Mouse (Mus musculus) midbrain, embryonic 16.5 days (tissue): ENCODE results near the gene Baiap2. TPM values are rescaled to one million over a fixed set of nuclear protein-coding genes. Genes with fewer than 3 reads are reported as not detected.

ENCODE experiments used
- ATAC-seq: fragments of 200-750 bp; cut with Nextera tagmentation; 2 replicates; pipeline ENCODE4 v1.8.0; 2017; ENCODE audit warnings: moderate TSS enrichment
- H3K27ac ChIP-seq: fragments of 300-500 bp; sonication (generic); 2 replicates; pipeline ENCODE4 v1.5.1; 2014; ENCODE audit warnings: mild to moderate bottlenecking, low read length, mixed read lengths
- H3K27me3 ChIP-seq: fragments of 300-500 bp; sonication (generic); 2 replicates; pipeline ENCODE4 v1.6.1; 2014; ENCODE audit warnings: low read depth, low read length, mixed read lengths; ENCODE audit not compliant: control insufficient read depth, insufficient read depth
- H3K36me3 ChIP-seq: fragments of 300-500 bp; sonication (generic); 2 replicates; pipeline ENCODE4 v1.6.1; 2014; ENCODE audit warnings: mild to moderate bottlenecking, low read length, moderate library complexity, mixed read lengths; ENCODE audit not compliant: control insufficient read depth, insufficient read depth
- H3K4me1 ChIP-seq: fragments of 300-500 bp; sonication (generic); 2 replicates; pipeline ENCODE4 v1.6.1; 2014; ENCODE audit warnings: mild to moderate bottlenecking, low read length, mixed read lengths; ENCODE audit not compliant: control insufficient read depth, insufficient read depth
- H3K4me2 ChIP-seq: fragments of 300-500 bp; sonication (generic); 2 replicates; pipeline ENCODE4 v1.6.1; 2014; ENCODE audit warnings: mild to moderate bottlenecking, low read length, mixed read lengths
- H3K4me3 ChIP-seq: fragments of 300-500 bp; sonication (generic); 2 replicates; pipeline ENCODE4 v1.5.1; 2014; ENCODE audit warnings: low read depth, mild to moderate bottlenecking, low read length, moderate library complexity, mixed read lengths
- H3K9ac ChIP-seq: fragments of 300-500 bp; sonication (generic); 2 replicates; pipeline ENCODE4 v1.6.1; 2014; ENCODE audit warnings: low read depth, low read length, mixed read lengths
- H3K9me3 ChIP-seq: fragments of 300-500 bp; sonication (generic); replicated peaks from 2 replicates; pipeline ENCODE4 v1.6.1; 2014; ENCODE audit warnings: mild to moderate bottlenecking, low read length, mixed read lengths; ENCODE audit not compliant: control insufficient read depth, poor library complexity, severe bottlenecking
- WGBS: fragments of 180-500 bp; shearing (Covaris S2); extraction: QIAGEN DNeasy Blood & Tissue Kit; methylation state at CpG from one replicate; pipeline ENCODE4 v1.1.7; 2014; 5-methylcytosine and 5-hydroxymethylcytosine counted together
- polyA plus RNA-seq: library from polyadenylated mRNA; unstranded; fragments of >200 nt; fragmentation: Nextera tagmentation; extraction: Ambion mirVana; gene quantifications from 2 replicates; pipeline ENCODE4 v1.2.1, GENCODE M21; 2015

Baiap2 gene
- polyA plus RNA-seq: 14.7 and 15.7 TPM in 2 replicates

DNA sequence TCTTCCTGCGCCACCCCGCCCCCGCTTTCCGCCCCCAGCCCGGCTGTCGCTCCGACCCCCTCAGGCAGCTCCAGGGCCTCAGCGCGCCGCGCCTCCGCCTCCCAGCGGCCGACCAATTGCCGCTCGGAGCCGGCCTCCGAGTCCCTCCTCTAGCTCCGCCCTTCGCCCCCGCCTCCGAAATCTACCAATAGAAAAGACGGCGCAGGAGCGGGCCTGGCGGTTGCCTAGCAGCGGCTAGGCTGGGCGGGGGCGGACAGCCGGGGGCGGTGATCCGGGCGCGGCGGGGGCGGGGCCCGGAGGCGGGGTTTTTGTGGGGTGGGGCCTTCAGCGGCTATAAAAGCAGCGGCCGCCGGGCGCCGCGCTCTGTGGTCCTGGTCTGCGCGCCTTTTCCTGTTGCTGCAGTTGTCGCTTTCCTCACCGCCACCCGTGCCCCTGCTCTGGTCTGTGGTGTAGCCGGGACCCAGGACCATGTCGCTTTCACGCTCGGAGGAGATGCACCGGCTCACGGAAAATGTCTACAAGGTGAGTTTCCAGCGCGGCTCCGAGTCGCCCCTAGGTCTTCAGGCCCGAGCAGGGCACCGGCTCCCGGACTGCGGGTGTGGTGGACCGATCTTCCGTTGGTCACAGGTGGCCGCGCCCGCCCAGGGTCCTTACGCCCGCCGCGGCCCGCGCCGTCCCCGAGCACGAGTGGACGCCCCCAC lies at the start of gene Baiap2:
TSS of gene Baiap2 (plus strand) at position 37 of the 701 bp plus-strand sequence.
- Histone ChIP-seq H3K4me3 (peak within 1 kb of the TSS; percentile 61), H3K27me3 (peaks cover 3% of the 10 kb centered on the region; the same call in 1 of the 2 replicates), H3K27ac (peak within 1 kb of the TSS; percentile 64), H3K4me1 (peaks cover 19% of the 10 kb centered on the region), H3K9ac (peak within 1 kb of the TSS; percentile 78), H3K9me3 (no peaks in the 10 kb centered on the region), H3K36me3 (no peaks in the 10 kb centered on the region), H3K4me2 (peak within 1 kb of the TSS; percentile 93)
- WGBS: under 1% methylated on average over 54 of the region's 79 CpGs
- peak; percentile 95 for ATAC-seq

DNA sequence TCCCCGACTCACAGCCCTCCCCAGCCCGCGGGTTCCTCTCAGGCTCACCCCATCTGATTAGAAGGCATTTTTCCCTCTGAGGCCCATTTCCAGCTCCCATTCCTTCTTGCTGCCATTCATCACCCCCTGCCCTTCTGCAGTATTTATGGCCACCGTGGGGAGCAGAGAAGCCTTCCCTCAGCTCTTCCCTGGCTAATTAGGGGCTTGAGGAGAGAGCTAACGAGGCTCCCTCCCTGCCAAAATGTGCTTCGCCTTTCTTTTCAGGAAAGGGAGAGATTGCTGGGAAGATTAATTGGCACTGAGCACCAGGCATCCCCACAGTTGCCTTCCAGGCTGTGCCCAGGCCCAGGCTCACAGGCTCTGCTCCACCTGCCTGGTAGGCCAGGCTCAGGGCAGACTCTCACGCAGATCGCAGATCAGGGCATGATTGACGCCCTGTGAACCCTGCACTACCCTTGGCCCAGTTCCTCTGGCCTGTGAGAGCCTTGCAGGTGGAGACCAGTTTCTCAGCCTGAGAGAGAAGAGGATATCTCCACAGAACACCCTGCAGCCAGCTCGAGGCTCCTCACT lies 48.8 kb upstream of the Baiap2 start:
- H3K9me3 ChIP-seq: no peaks in the 10 kb centered on the region
- no peaks in the 10 kb centered on the region; the same call in 1 of the 2 replicates for H3K4me1 ChIP-seq
- H3K36me3 ChIP-seq: peaks cover 21% of the 10 kb centered on the region
- H3K27me3 ChIP-seq: no peaks in the 10 kb centered on the region
- peak; percentile 55 for ATAC-seq
- no peak overlapping the region for H3K4me2 ChIP-seq
- peak overlapping the region; percentile 80 for H3K27ac ChIP-seq
- peak overlapping the region; percentile 38 for H3K9ac ChIP-seq
- 56% methylated on average over 10 of the region's 10 CpGs for WGBS
- H3K4me3 ChIP-seq: no peak overlapping the region

DNA sequence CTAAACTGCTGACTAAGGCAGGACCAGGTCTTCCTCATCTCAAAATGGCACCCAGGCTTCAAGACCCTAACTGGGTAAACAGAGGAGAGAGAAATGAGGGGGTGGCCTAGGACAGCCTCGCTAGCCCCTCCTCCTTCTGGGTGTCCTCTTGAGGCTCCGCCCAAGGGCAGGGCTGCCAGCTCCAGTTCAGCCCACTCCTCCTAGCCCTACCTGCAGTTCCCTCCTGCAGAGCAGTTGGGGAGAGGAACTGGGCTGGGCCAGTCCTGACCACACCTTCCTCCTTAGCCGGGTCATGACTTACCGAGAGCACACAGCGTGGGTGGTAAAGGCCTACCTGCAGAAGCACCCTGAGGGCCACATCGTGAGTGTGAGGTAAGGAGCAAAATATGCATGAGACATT lies 47.9 kb upstream of the Baiap2 start:
- H3K9ac ChIP-seq: no peak overlapping the region
- H3K4me1 ChIP-seq: no peaks in the 10 kb centered on the region; the same call in 1 of the 2 replicates
- peaks cover 17% of the 10 kb centered on the region for H3K36me3 ChIP-seq
- ATAC-seq: no peak
- H3K4me2 ChIP-seq: no peak overlapping the region
- H3K27ac ChIP-seq: peak overlapping the region; percentile 80
- 70% methylated on average over 6 of the region's 6 CpGs for WGBS
- H3K9me3 ChIP-seq: no peaks in the 10 kb centered on the region
- no peak overlapping the region for H3K4me3 ChIP-seq
- no peaks in the 10 kb centered on the region for H3K27me3 ChIP-seq

DNA sequence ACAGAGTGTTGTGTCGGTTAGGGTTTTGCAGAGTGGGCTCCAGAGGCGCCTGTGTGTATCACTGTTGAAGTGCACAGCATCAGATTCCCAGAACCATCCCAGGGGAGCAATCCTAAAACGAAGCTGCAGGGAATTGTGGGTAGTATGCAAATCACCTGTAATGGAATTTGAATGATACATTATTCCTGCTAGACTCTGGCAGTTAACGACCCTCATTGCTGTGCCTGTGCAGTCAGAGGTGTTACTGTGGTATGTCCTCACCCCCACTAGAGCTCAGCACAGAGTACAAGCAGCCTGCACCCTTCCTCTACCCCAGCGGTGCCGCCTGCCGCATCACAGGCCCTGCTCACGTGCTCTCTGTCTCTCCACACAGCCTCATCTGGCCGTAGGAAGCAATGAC lies 45.5 kb upstream of the Baiap2 start:
- Histone ChIP-seq H3K4me1 (no peaks in the 10 kb centered on the region; the same call in 1 of the 2 replicates), H3K27me3 (no peaks in the 10 kb centered on the region), H3K4me2 (no peak overlapping the region), H3K36me3 (peaks cover 8% of the 10 kb centered on the region; the same call in 1 of the 2 replicates), H3K9ac (no peak overlapping the region), H3K9me3 (no peaks in the 10 kb centered on the region), H3K4me3 (no peak overlapping the region), H3K27ac (peak overlapping the region; percentile 60)
- WGBS: 77% methylated on average over 9 of the region's 9 CpGs
- ATAC-seq: peak; percentile 70

DNA sequence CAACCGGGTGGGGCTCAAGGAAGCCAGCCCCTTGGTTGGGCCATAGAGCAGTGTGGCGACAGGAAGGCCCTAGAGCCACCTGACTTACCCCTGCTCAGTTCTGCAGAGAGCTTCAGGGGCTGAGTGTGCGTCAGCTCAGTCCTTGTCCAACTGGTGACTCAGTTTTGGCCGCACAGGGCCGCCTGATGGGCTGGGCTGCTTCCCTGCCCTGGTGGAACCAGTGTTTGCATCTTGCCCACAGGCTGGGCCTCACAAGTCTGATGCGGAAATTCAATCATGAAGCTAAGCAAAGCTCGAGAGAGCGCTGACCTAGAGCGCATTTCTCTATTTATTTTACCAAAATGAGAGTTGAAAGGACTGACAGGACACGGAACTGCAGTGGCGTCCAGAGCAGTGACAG lies 43.6 kb upstream of the Baiap2 start:
- H3K4me1 ChIP-seq: no peaks in the 10 kb centered on the region; the same call in 1 of the 2 replicates
- H3K27ac ChIP-seq: peak overlapping the region; percentile 18; the same call in 1 of the 2 replicates
- 82% methylated on average over 11 of the region's 11 CpGs for WGBS
- no peak for ATAC-seq
- H3K9me3 ChIP-seq: no peaks in the 10 kb centered on the region
- peaks cover 5% of the 10 kb centered on the region; the same call in 1 of the 2 replicates for H3K36me3 ChIP-seq
- H3K9ac ChIP-seq: no peak overlapping the region
- H3K4me3 ChIP-seq: no peak overlapping the region
- H3K27me3 ChIP-seq: no peaks in the 10 kb centered on the region
- no peak overlapping the region for H3K4me2 ChIP-seq

DNA sequence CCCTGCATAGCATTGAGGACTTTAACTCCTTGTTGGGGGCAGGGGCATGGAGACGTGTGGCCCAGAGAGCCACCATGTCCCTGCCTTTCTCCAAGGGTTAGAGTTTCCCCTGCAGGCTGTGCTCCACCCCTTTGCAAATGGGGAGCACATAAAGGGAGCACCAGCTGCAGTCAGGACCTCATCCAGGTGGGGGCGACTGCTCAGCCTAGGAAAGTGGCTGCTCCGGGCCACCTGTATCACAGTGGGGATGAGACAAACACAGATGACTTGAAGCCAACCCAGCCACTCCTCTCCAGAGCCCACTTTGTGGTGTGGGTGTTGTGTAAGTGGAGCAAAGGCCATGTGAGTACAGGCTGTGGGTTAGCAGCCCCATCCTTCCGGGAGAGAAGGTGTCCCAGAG lies 41.4 kb upstream of the Baiap2 start:
- 74% methylated on average over 4 of the region's 4 CpGs for WGBS
- Histone ChIP-seq H3K27me3 (no peaks in the 10 kb centered on the region; the same call in 1 of the 2 replicates), H3K9ac (no peak overlapping the region), H3K4me2 (no peak overlapping the region), H3K36me3 (peaks cover 5% of the 10 kb centered on the region; the same call in 1 of the 2 replicates), H3K9me3 (no peaks in the 10 kb centered on the region), H3K27ac (no peak overlapping the region), H3K4me1 (no peaks in the 10 kb centered on the region; the same call in 1 of the 2 replicates), H3K4me3 (no peak overlapping the region)
- no peak for ATAC-seq

DNA sequence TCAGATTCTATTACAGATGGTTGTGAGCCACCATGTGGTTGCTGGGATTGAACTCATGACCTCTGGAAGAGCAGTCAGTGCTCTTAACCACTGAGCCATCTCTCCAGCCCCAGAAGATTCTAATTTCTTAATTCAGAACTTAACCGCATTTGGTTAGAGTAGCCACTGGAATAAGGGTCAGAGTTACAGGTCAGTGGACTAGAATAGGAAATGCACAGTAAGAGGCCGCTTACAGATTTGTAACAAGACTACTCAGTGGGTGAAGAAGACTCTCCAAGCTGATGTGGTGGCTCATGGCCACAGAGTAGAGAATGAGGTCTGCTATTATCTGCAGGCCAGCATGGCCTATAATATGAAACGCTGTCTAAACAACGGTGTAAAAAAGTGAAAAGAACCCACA lies 39.7 kb upstream of the Baiap2 start:
- Histone ChIP-seq H3K27me3 (no peaks in the 10 kb centered on the region; the same call in none of the 2 replicates), H3K9me3 (no peaks in the 10 kb centered on the region), H3K9ac (no peak overlapping the region), H3K4me3 (no peak overlapping the region), H3K4me1 (no peaks in the 10 kb centered on the region; the same call in 1 of the 2 replicates), H3K36me3 (peaks cover 5% of the 10 kb centered on the region; the same call in 1 of the 2 replicates), H3K4me2 (no peak overlapping the region), H3K27ac (no peak overlapping the region)
- ATAC-seq: no peak
- WGBS: 65% methylated on average over 4 of the region's 4 CpGs

DNA sequence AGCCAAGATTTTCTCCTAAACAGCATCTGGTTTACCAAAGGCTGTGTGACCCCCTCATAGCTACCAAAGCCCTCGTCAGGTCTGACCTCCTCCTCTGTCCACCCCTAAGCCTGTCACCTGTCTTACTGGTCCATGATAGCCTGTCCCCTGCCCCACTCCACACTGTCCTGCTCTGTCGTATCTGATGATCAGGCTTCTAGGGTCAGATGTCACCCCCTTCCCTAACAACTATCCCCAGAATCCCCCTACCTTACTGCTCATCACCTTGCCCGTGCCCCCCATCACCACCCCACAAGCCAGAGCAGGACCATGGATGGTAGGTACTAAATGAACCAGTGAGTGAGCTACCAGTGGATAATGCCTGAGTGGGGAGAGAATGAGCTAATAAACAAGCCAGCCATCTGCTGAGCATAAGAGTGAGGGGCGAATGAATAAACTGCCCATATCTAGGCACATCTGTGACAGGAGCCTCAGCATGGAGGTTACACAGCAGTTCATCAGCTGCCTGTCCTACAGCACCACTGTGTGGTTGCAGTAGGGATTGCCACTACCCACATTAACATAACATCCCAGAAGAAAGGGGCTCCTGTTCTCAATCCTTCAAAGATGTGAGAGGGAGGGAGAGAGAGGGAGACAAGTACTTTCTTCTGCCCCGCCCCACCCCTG lies 37.8 kb upstream of the Baiap2 start:
- 32% methylated on average over 5 of the region's 5 CpGs for WGBS
- Histone ChIP-seq H3K9ac (no peak overlapping the region), H3K4me3 (no peak overlapping the region)

More for the DNA sequence above, 37.8 kb upstream of the Baiap2 start:
- H3K4me1 ChIP-seq: 0 out of 2 replicates have a peak, but pooled peaks cover 2% of the 10 kb centered on the region
- no peaks in the 10 kb centered on the region for H3K36me3 ChIP-seq
- ATAC-seq: peak; percentile 61
- no peak overlapping the region for H3K4me2 ChIP-seq
- no peaks in the 10 kb centered on the region for H3K9me3 ChIP-seq
- no peaks in the 10 kb centered on the region; the same call in none of the 2 replicates for H3K27me3 ChIP-seq
- no peak overlapping the region for H3K27ac ChIP-seq
